Mouse (Mus musculus) frontal cortex, adult (tissue): ENCODE measurements at regions not wholly inside any gene's neighbourhood (a gene's known extent, or its start where the extent isn't known, plus 50 kb on each side); places are given as distances from the start of the nearest gene placed in this dataset.
A peak's percentile ranks its signal among the peaks of the same experiment; 100 is the strongest.
"Not testable (repeated sequence)": the region's sequence is repeated elsewhere in the genome, so short reads cannot be mapped to it uniquely, and the experiment has no call there.

Source experiments
- ATAC-seq: cut with Nextera tagmentation; 2 replicates; pipeline ENCODE4 v1.9.2; 2017; ENCODE audit warnings: mild to moderate bottlenecking, moderate library complexity, mixed read lengths; ENCODE audit not compliant: low TSS enrichment

- no peak for ATAC-seq
Observed at GRCm38 (mm10) chr4:27529565-27529964, 1182.9 kb upstream of the Manea start.

- no peak for ATAC-seq
Observed at GRCm38 (mm10) chr4:27520295-27520694, 1173.6 kb upstream of the Manea start.

- ATAC-seq = 0 out of 2 replicates have a peak, but pooled peaks have one; percentile 57
Observed at GRCm38 (mm10) chr4:27504829-27505804, 1158.4 kb upstream of the Manea start.

GRCm38 (mm10) chr4:27497926-27498325, 1151.2 kb upstream of the Manea start:
- no peak for ATAC-seq

GRCm38 (mm10) chr4:27497274-27497673, 1150.6 kb upstream of the Manea start:
- ATAC-seq = no peak

- no peak for ATAC-seq
Observed at GRCm38 (mm10) chr4:27491312-27491711, 1144.6 kb upstream of the Manea start.

GRCm38 (mm10) chr4:27449901-27450300, 1103.2 kb upstream of the Manea start:
- no peak for ATAC-seq

- ATAC-seq = no peak
Observed at GRCm38 (mm10) chr4:27446310-27446709, 1099.6 kb upstream of the Manea start.

GRCm38 (mm10) chr4:27429210-27429789, 1082.6 kb upstream of the Manea start:
- ATAC-seq = no peak

- peak; percentile 88 for ATAC-seq
Observed at GRCm38 (mm10) chr4:27425902-27426301, 1079.2 kb upstream of the Manea start.

GRCm38 (mm10) chr4:27423846-27424245, 1077.2 kb upstream of the Manea start:
- ATAC-seq = no peak

- ATAC-seq = no peak
Observed at GRCm38 (mm10) chr4:27418517-27418916, 1071.8 kb upstream of the Manea start.

GRCm38 (mm10) chr4:27384941-27385340, 1038.2 kb upstream of the Manea start:
- ATAC-seq = not testable (repeated sequence)

- no peak for ATAC-seq
Observed at GRCm38 (mm10) chr4:27346892-27347291, 1000.2 kb upstream of the Manea start.

- no peak for ATAC-seq
Observed at GRCm38 (mm10) chr4:27333279-27333678, 986.6 kb upstream of the Manea start.
